Mouse (Mus musculus): ENCODE results near the gene Lmx1a. TPM values are rescaled to one million over a fixed set of nuclear protein-coding genes. Genes with fewer than 3 reads are reported as not detected.

Lmx1a gene
- polyA plus RNA-seq, 1 experiment from 2014 or later, result 19.5 TPM

- Histone ChIP-seq H3K36me3 (no peaks in the 10 kb centered on the region), H3K27me3 (peaks cover 20% of the 10 kb centered on the region), H3K4me3 (no peak overlapping the region), H3K4me1 (no peaks in the 10 kb centered on the region), H3K4me2 (replicated peaks) (no peak overlapping the region), H3K9ac (replicated peaks) (no peak overlapping the region), H3K9me3 (no peaks in the 10 kb centered on the region), H3K27ac (replicated peaks) (no peak overlapping the region)
- no peak for ATAC-seq (ENCODE audit: low FRiP score, low read depth)
- 75% methylated on average over 11 of the region's 11 CpGs for WGBS
Measured at GRCm38 (mm10) chr1:167791221-167791620, 102.2 kb downstream of the Lmx1a start.

- Histone ChIP-seq H3K9ac (replicated peaks) (no peak overlapping the region), H3K4me2 (replicated peaks) (peak overlapping the region; percentile 65), H3K27ac (replicated peaks) (peak overlapping the region; percentile 89), H3K4me1 (peaks cover 30% of the 10 kb centered on the region), H3K36me3 (no peaks in the 10 kb centered on the region), H3K4me3 (peak overlapping the region; percentile 48; the same call in 1 of the 2 replicates), H3K27me3 (peaks cover 57% of the 10 kb centered on the region), H3K9me3 (no peaks in the 10 kb centered on the region)
- ATAC-seq (ENCODE audit: low FRiP score, low read depth), result peak; percentile 10; the same call in 1 of the 2 replicates
- WGBS, result 35% methylated on average over 4 of the region's 4 CpGs
Measured at GRCm38 (mm10) chr1:167801923-167802322, 112.9 kb downstream of the Lmx1a start.

GRCm38 (mm10) chr1:167802510-167803271 is 113.7 kb downstream of the Lmx1a start:
- peak overlapping the region; percentile 43 for H3K9ac ChIP-seq (replicated peaks)
- ATAC-seq (ENCODE audit: low FRiP score, low read depth), result peak; percentile 88
- no peaks in the 10 kb centered on the region for H3K9me3 ChIP-seq
- peaks cover 60% of the 10 kb centered on the region for H3K27me3 ChIP-seq
- H3K4me2 ChIP-seq (replicated peaks), result peak overlapping the region; percentile 65
- H3K36me3 ChIP-seq, result no peaks in the 10 kb centered on the region
- peaks cover 30% of the 10 kb centered on the region for H3K4me1 ChIP-seq
- WGBS, result under 1% methylated on average over 59 of the region's 59 CpGs
- peak overlapping the region; percentile 89 for H3K27ac ChIP-seq (replicated peaks)
- peak overlapping the region; percentile 48 for H3K4me3 ChIP-seq

DNA sequence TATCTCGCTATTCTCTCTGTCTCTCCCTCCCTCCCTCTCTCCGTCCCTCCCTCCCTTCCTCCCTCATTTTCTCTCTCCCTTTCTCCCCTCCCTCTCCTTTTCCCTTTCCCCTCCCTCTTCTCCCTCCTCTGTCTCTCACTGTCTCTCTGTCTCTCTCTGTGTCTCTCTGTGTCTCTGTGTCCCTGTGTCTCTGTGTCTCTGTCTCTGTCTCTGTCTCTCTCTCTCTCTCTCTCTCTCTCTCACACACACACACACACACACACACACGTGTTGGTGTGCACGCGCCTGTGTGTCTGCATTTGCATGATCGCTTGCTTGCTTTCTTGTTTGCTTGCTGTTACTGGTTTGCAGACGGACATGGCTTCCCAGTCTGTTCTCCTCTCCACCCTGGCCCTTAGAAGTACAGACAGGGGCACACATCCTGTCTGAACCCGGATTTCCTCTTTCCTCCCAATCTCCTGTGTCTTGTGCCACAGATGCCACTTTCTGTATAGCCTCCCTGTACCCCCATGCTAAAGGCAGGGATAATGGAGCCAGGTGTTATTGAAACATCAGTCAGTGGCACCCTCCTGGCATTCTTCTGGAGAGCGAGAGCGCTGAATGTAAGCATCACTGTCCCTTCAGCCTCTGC is 114.4 kb downstream of the Lmx1a start:
- Histone ChIP-seq H3K4me2 (replicated peaks) (peak overlapping the region; percentile 65), H3K4me3 (peak overlapping the region; percentile 48), H3K4me1 (peaks cover 30% of the 10 kb centered on the region), H3K36me3 (no peaks in the 10 kb centered on the region), H3K9ac (replicated peaks) (peak overlapping the region; percentile 43), H3K9me3 (no peaks in the 10 kb centered on the region), H3K27me3 (peaks cover 63% of the 10 kb centered on the region), H3K27ac (replicated peaks) (peak overlapping the region; percentile 89)
- WGBS, result 6% methylated on average over 8 of the region's 10 CpGs
- peak; percentile 10; the same call in 1 of the 2 replicates for ATAC-seq (ENCODE audit: low FRiP score, low read depth)

DNA sequence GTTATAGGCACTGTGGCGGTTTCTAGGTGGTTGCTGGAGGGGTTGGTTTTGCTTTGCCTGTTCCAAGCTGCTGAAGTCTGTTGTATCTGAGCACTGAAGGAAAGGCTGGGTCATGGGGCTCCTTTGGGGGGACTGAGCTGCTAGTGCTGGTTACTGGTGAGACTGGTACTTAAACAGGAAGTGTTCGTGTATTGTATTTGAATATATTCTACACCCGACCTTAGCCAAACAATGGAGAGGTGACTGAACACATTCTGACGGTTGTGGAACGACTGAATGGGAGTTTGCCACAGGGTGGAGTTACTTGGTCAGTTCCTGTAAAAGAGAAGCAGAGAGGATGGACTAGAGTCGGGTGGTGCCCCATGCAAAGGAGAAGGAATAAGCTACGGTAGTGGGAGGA is 115.8 kb downstream of the Lmx1a start:
- Histone ChIP-seq H3K27ac (replicated peaks) (peak overlapping the region; percentile 89; the same call in 1 of the 2 replicates), H3K36me3 (no peaks in the 10 kb centered on the region), H3K4me2 (replicated peaks) (no peak overlapping the region), H3K4me1 (peaks cover 30% of the 10 kb centered on the region), H3K4me3 (no peak overlapping the region), H3K9ac (replicated peaks) (no peak overlapping the region), H3K9me3 (no peaks in the 10 kb centered on the region), H3K27me3 (peaks cover 59% of the 10 kb centered on the region)
- 56% methylated on average over 7 of the region's 7 CpGs for WGBS
- ATAC-seq (ENCODE audit: low FRiP score, low read depth), result no peak

- Histone ChIP-seq H3K4me2 (replicated peaks) (no peak overlapping the region), H3K4me1 (no peaks in the 10 kb centered on the region), H3K36me3 (no peaks in the 10 kb centered on the region), H3K27ac (replicated peaks) (no peak overlapping the region), H3K9ac (replicated peaks) (no peak overlapping the region), H3K4me3 (no peak overlapping the region), H3K9me3 (no peaks in the 10 kb centered on the region), H3K27me3 (peaks cover 24% of the 10 kb centered on the region)
- ATAC-seq (ENCODE audit: low FRiP score, low read depth), result no peak
- WGBS, result 87% methylated on average over 4 of the region's 4 CpGs
Measured at GRCm38 (mm10) chr1:167811141-167811540, 122.1 kb downstream of the Lmx1a start.

DNA sequence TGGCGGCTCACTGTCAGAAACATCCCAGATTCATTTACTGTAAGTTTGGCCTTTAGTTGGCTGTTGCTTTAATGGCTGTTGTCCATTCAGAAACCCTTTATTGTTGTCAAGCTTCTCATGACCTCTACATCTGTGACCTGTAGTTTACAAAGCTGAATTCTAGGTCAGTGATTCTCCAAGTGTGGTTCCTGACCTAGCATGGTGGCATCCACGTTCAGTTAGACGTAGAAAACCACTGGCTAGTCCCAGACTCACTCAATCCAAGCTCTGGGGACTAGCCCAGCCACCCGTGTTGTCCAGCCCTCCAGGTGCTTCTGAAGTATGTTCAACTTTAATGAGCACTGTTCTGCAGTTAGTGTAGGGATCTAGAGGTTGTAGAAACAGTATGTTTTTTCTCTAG is 126.1 kb downstream of the Lmx1a start:
- no peaks in the 10 kb centered on the region for H3K9me3 ChIP-seq
- H3K4me3 ChIP-seq, result no peak overlapping the region
- H3K4me1 ChIP-seq, result peaks cover 13% of the 10 kb centered on the region
- 82% methylated on average over 4 of the region's 4 CpGs for WGBS
- no peak overlapping the region for H3K9ac ChIP-seq (replicated peaks)
- no peak for ATAC-seq (ENCODE audit: low FRiP score, low read depth)
- H3K36me3 ChIP-seq, result no peaks in the 10 kb centered on the region
- peaks cover 15% of the 10 kb centered on the region; the same call in 1 of the 2 replicates for H3K27me3 ChIP-seq
- H3K4me2 ChIP-seq (replicated peaks), result no peak overlapping the region
- H3K27ac ChIP-seq (replicated peaks), result no peak overlapping the region

- Histone ChIP-seq H3K4me3 (no peak overlapping the region), H3K27me3 (peaks cover 12% of the 10 kb centered on the region; the same call in 1 of the 2 replicates), H3K27ac (replicated peaks) (0 out of 2 replicates have a peak overlapping the region, but pooled peaks have one; percentile 10), H3K4me2 (replicated peaks) (no peak overlapping the region), H3K36me3 (no peaks in the 10 kb centered on the region), H3K9me3 (no peaks in the 10 kb centered on the region), H3K9ac (replicated peaks) (no peak overlapping the region), H3K4me1 (peaks cover 13% of the 10 kb centered on the region)
- 40% methylated on average over 6 of the region's 6 CpGs for WGBS
- ATAC-seq (ENCODE audit: low FRiP score, low read depth), result no peak
Measured at GRCm38 (mm10) chr1:167817028-167817427, 128.0 kb downstream of the Lmx1a start.

- no peak overlapping the region for H3K4me3 ChIP-seq
- H3K36me3 ChIP-seq, result no peaks in the 10 kb centered on the region
- peaks cover 12% of the 10 kb centered on the region; the same call in 1 of the 2 replicates for H3K27me3 ChIP-seq
- no peak overlapping the region for H3K27ac ChIP-seq (replicated peaks)
- H3K4me1 ChIP-seq, result peaks cover 13% of the 10 kb centered on the region
- 11% methylated on average over 1 of the region's 1 CpGs for WGBS
- no peaks in the 10 kb centered on the region for H3K9me3 ChIP-seq
- no peak overlapping the region for H3K9ac ChIP-seq (replicated peaks)
- no peak for ATAC-seq (ENCODE audit: low FRiP score, low read depth)
- no peak overlapping the region for H3K4me2 ChIP-seq (replicated peaks)
Measured at GRCm38 (mm10) chr1:167817616-167818015, 128.6 kb downstream of the Lmx1a start.

DNA sequence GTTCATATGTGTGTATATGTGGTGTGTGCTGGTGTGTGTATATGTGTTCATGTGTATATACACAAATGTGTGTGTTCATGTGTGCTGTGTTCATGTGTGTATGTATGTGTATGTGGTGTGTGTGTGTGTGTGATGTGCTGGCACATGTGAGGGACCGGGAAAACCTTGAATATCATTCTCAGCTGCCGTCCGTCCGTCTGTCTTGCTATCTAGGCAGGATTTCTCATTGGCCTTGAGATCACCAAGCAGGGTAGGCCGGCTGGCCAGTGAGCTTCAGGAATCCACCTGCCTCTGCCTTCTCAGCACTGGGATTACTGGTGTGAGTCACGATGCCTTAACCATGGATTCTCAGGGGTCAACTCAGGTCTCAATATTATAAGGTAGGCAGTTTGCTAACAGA is 131.0 kb downstream of the Lmx1a start:
- ATAC-seq (ENCODE audit: low FRiP score, low read depth), result no peak
- no peak overlapping the region for H3K9ac ChIP-seq (replicated peaks)
- H3K27ac ChIP-seq (replicated peaks), result no peak overlapping the region
- H3K4me3 ChIP-seq, result no peak overlapping the region
- H3K4me2 ChIP-seq (replicated peaks), result no peak overlapping the region
- H3K36me3 ChIP-seq, result no peaks in the 10 kb centered on the region
- H3K9me3 ChIP-seq, result no peaks in the 10 kb centered on the region
- H3K4me1 ChIP-seq, result peaks cover 13% of the 10 kb centered on the region
- 91% methylated on average over 6 of the region's 6 CpGs for WGBS
- H3K27me3 ChIP-seq, result 0 out of 2 replicates have a peak, but pooled peaks cover 12% of the 10 kb centered on the region

DNA sequence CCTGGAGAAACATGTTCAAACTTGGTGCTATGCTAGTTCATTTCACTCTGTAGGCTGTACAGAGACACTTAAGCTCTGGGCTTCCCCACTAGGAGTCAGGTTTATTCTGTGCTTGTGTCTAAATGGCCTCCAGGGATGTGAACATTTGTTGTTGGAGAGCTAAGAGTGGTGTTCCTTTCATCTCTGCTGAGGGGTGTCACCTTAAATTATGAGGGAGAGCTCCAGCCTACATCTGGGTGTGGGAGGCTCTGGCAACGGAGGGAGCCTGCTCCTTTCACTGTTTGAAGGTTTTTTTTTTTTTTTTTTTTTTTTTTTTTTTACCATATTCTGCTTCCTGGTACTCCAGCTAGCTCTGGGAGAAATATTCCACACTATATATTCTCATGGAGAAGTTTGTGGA is 132.1 kb downstream of the Lmx1a start:
- no peak for ATAC-seq (ENCODE audit: low FRiP score, low read depth)
- Histone ChIP-seq H3K27me3 (0 out of 2 replicates have a peak, but pooled peaks cover 12% of the 10 kb centered on the region), H3K36me3 (no peaks in the 10 kb centered on the region), H3K4me2 (replicated peaks) (no peak overlapping the region), H3K4me3 (no peak overlapping the region), H3K9ac (replicated peaks) (no peak overlapping the region), H3K9me3 (no peaks in the 10 kb centered on the region), H3K4me1 (peaks cover 13% of the 10 kb centered on the region), H3K27ac (replicated peaks) (no peak overlapping the region)
- WGBS, result 31% methylated on average over 1 of the region's 1 CpGs

GRCm38 (mm10) chr1:167830291-167830690 is 141.3 kb downstream of the Lmx1a start:
- 91% methylated on average over 7 of the region's 7 CpGs for WGBS
- no peaks in the 10 kb centered on the region for H3K27me3 ChIP-seq

More at GRCm38 (mm10) chr1:167830291-167830690, 141.3 kb downstream of the Lmx1a start:
- Histone ChIP-seq H3K9me3 (no peaks in the 10 kb centered on the region), H3K9ac (replicated peaks) (no peak overlapping the region), H3K4me1 (no peaks in the 10 kb centered on the region), H3K36me3 (no peaks in the 10 kb centered on the region), H3K27ac (replicated peaks) (no peak overlapping the region), H3K4me2 (replicated peaks) (no peak overlapping the region), H3K4me3 (no peak overlapping the region)
- no peak for ATAC-seq (ENCODE audit: low FRiP score, low read depth)
